Mouse (Mus musculus): Measurements from ENCODE around the gene Ndufs5.

DNA sequence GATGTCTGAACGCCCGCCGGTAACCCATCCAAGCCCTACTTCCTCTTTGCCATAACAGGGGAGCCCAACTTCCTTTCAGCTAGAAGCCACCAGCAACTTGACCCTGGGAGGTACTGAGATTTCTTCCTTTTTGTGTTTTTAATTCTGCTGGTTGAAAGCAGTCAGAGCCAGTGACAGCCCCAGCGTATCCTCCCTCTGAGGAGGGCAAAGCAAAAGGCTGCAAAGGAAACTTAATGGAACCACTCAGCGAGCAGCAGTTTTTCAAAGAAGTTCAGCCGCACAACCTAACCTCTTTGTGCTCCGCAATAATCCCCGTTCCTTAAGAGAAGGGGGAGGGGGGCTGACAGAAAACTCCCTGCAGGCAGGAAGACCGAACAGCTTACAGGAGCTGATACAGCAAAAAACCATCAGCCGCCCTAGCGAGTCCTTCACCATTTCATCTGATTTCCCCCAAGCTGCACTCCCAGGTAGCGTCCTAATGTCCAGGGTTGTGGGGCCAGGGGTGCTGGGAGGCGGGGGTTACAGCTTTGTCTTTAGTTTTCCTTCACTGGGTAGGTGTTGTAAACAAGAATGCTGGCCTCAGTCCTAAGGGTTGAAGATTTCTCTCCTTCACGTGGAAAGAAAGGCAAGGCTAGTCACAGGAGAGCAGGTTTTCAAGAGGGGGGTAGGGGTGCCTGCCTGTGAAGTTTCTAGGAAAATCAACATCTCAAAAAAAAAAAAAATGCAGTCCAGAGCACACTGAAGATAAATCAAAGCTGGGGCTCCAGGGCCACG is 54.9 kb downstream of the Ndufs5 start:
- TF ChIP-seq EP300 (IDR thresholded peaks at IDR 0.05; ENCODE audit: low read depth) (no peak), CTCF (IDR thresholded peaks at IDR 0.05; ENCODE audit: low read depth) (no peak)
